Mouse (Mus musculus) forebrain, embryonic 10.5 days (tissue): Measurements from ENCODE around the gene Ugt1a7c. TPM values are rescaled to one million over a fixed set of nuclear protein-coding genes. Genes with fewer than 3 reads are reported as not detected.
"Not testable (repeated sequence)": the region's sequence is repeated elsewhere in the genome, so short reads cannot be mapped to it uniquely, and the experiment has no call there.

ENCODE experiments used
- DNase-seq: peaks from one replicate; pipeline ENCODE4 v3.0.0-alpha.2; 2017; ENCODE audit warnings: low spot score; ENCODE audit errors: extremely low spot score
- H3K27ac ChIP-seq: fragments of 300-500 bp; sonication (generic); 2 replicates; pipeline ENCODE4 v1.5.1; 2016; ENCODE audit warnings: mild to moderate bottlenecking
- H3K27me3 ChIP-seq: fragments of 300-500 bp; sonication (generic); 2 replicates; pipeline ENCODE4 v1.6.1; 2016; ENCODE audit warnings: mild to moderate bottlenecking; ENCODE audit not compliant: poor library complexity, severe bottlenecking
- H3K36me3 ChIP-seq: fragments of 300-500 bp; sonication (generic); replicated peaks from 2 replicates; pipeline ENCODE4 v1.6.1; 2016; ENCODE audit warnings: mild to moderate bottlenecking, moderate library complexity
- H3K4me1 ChIP-seq: fragments of 300-500 bp; sonication (generic); 2 replicates; pipeline ENCODE4 v1.6.1; 2016
- H3K4me3 ChIP-seq: fragments of 300-500 bp; sonication (generic); 2 replicates; pipeline ENCODE4 v1.5.1; 2016; ENCODE audit warnings: mild to moderate bottlenecking, moderate library complexity
- H3K9me3 ChIP-seq: fragments of 300-500 bp; sonication (generic); 2 replicates; pipeline ENCODE4 v1.6.1; 2016; ENCODE audit warnings: mild to moderate bottlenecking, moderate library complexity
- WGBS: fragments of 180-500 bp; shearing (Covaris S2); methylation state at CpG from one replicate; pipeline ENCODE4 v1.1.7; 2016; 5-methylcytosine and 5-hydroxymethylcytosine counted together
- polyA plus RNA-seq: library from polyadenylated mRNA; unstranded; fragments of >200 nt; fragmentation: Nextera tagmentation; extraction: Ambion mirVana; gene quantifications from 2 replicates; pipeline ENCODE4 v1.2.1, GENCODE M21; 2016

Gene Ugt1a7c
- polyA plus RNA-seq: 0.32 and 0.34 TPM in 2 replicates

- WGBS: 73% methylated on average over 10 of the region's 10 CpGs
- Histone ChIP-seq H3K4me3 (no peak within 1 kb of the TSS), H3K4me1 (peaks cover 3% of the 10 kb centered on the region; the same call in 1 of the 2 replicates), H3K27ac (peak within 1 kb of the TSS; percentile 53; the same call in 1 of the 2 replicates), H3K9me3 (no peaks in the 10 kb centered on the region), H3K27me3 (no peaks in the 10 kb centered on the region), H3K36me3 (no peaks in the 10 kb centered on the region)
- no peak for DNase-seq
Measured at GRCm38 (mm10) chr1:88094941-88095492, at the start of gene Ugt1a7c. Gene Ugt1a7c, plus strand, starts transcription at chr1:88095062.

GRCm38 (mm10) chr1:88047408-88047807 is 47.5 kb upstream of the Ugt1a7c start:
- WGBS: 87% methylated on average over 2 of the region's 2 CpGs
- DNase-seq, H3K9me3 ChIP-seq, H3K27ac ChIP-seq, H3K4me3 ChIP-seq, H3K27me3 ChIP-seq, H3K4me1 ChIP-seq, H3K36me3 ChIP-seq: not testable (repeated sequence)

- Histone ChIP-seq H3K4me3 (no peak within 1 kb of the TSS), H3K9me3 (no peaks in the 10 kb centered on the region), H3K27me3 (no peaks in the 10 kb centered on the region), H3K4me1 (no peaks in the 10 kb centered on the region), H3K36me3 (no peaks in the 10 kb centered on the region), H3K27ac (no peak within 1 kb of the TSS)
- no peak for DNase-seq
- 94% methylated on average over 1 of the region's 1 CpGs for WGBS
Measured at GRCm38 (mm10) chr1:88055088-88055487, 39.8 kb upstream of the Ugt1a7c start, which contains the start of gene Ugt1a10. Gene Ugt1a10, plus strand, starts transcription at chr1:88055388.

- H3K9me3 ChIP-seq, DNase-seq, H3K4me3 ChIP-seq, H3K36me3 ChIP-seq, H3K27me3 ChIP-seq, H3K4me1 ChIP-seq, H3K27ac ChIP-seq: not testable (repeated sequence)
- WGBS: 28% methylated on average over 2 of the region's 2 CpGs
Measured at GRCm38 (mm10) chr1:88066472-88067102, 28.3 kb upstream of the Ugt1a7c start.

GRCm38 (mm10) chr1:88070495-88070894 is 24.4 kb upstream of the Ugt1a7c start, which contains the start of gene Ugt1a9:
Gene Ugt1a9, plus strand, starts transcription at chr1:88070800.
- Histone ChIP-seq H3K9me3 (no peaks in the 10 kb centered on the region), H3K27ac (no peak within 1 kb of the TSS), H3K4me3 (no peak within 1 kb of the TSS), H3K27me3 (no peaks in the 10 kb centered on the region), H3K4me1 (peaks cover 5% of the 10 kb centered on the region; the same call in 1 of the 2 replicates), H3K36me3 (no peaks in the 10 kb centered on the region)
- no peak for DNase-seq
- 86% methylated on average over 2 of the region's 2 CpGs for WGBS

- Histone ChIP-seq H3K4me1 (peaks cover 5% of the 10 kb centered on the region; the same call in 1 of the 2 replicates), H3K27ac (no peak overlapping the region), H3K9me3 (no peaks in the 10 kb centered on the region), H3K27me3 (no peaks in the 10 kb centered on the region), H3K4me3 (no peak overlapping the region), H3K36me3 (no peaks in the 10 kb centered on the region)
- no peak for DNase-seq
- 89% methylated on average over 4 of the region's 4 CpGs for WGBS
Measured at GRCm38 (mm10) chr1:88070902-88071301, 24.0 kb upstream of the Ugt1a7c start.

GRCm38 (mm10) chr1:88074471-88074870 is 20.4 kb upstream of the Ugt1a7c start:
- Histone ChIP-seq H3K4me3 (no peak overlapping the region), H3K27me3 (no peaks in the 10 kb centered on the region), H3K4me1 (peaks cover 3% of the 10 kb centered on the region; the same call in 1 of the 2 replicates), H3K36me3 (no peaks in the 10 kb centered on the region), H3K27ac (no peak overlapping the region), H3K9me3 (no peaks in the 10 kb centered on the region)
- DNase-seq: no peak
- 92% methylated on average over 2 of the region's 2 CpGs for WGBS

GRCm38 (mm10) chr1:88077128-88077527 is 17.7 kb upstream of the Ugt1a7c start:
- H3K27ac ChIP-seq: no peak overlapping the region
- DNase-seq: no peak
- no peaks in the 10 kb centered on the region for H3K4me1 ChIP-seq
- H3K9me3 ChIP-seq: no peaks in the 10 kb centered on the region
- no peaks in the 10 kb centered on the region for H3K36me3 ChIP-seq
- 94% methylated on average over 1 of the region's 1 CpGs for WGBS
- H3K4me3 ChIP-seq: no peak overlapping the region
- H3K27me3 ChIP-seq: no peaks in the 10 kb centered on the region

- 85% methylated on average over 1 of the region's 1 CpGs for WGBS
- no peak overlapping the region for H3K4me3 ChIP-seq
- no peak overlapping the region for H3K27ac ChIP-seq
- no peaks in the 10 kb centered on the region for H3K9me3 ChIP-seq
- no peak for DNase-seq
- H3K36me3 ChIP-seq: no peaks in the 10 kb centered on the region
- no peaks in the 10 kb centered on the region for H3K27me3 ChIP-seq
- no peaks in the 10 kb centered on the region for H3K4me1 ChIP-seq
Measured at GRCm38 (mm10) chr1:88081670-88082069, 13.2 kb upstream of the Ugt1a7c start.

- 77% methylated on average over 1 of the region's 1 CpGs for WGBS
- no peaks in the 10 kb centered on the region for H3K27me3 ChIP-seq
- no peaks in the 10 kb centered on the region for H3K4me1 ChIP-seq
- H3K36me3 ChIP-seq: no peaks in the 10 kb centered on the region
- H3K27ac ChIP-seq: no peak overlapping the region
- no peaks in the 10 kb centered on the region for H3K9me3 ChIP-seq
- DNase-seq: no peak
- no peak overlapping the region for H3K4me3 ChIP-seq
Measured at GRCm38 (mm10) chr1:88086125-88086524, 8.7 kb upstream of the Ugt1a7c start.

GRCm38 (mm10) chr1:88087513-88087912 is 7.3 kb upstream of the Ugt1a7c start, which contains the start of gene Ugt1a8:
Gene Ugt1a8, plus strand, starts transcription at chr1:88087813.
- Histone ChIP-seq H3K4me1 (no peaks in the 10 kb centered on the region), H3K4me3 (no peak within 1 kb of the TSS), H3K36me3 (no peaks in the 10 kb centered on the region), H3K27ac (no peak within 1 kb of the TSS), H3K9me3 (no peaks in the 10 kb centered on the region), H3K27me3 (no peaks in the 10 kb centered on the region)
- 80% methylated on average over 3 of the region's 3 CpGs for WGBS
- DNase-seq: no peak

GRCm38 (mm10) chr1:88092341-88092740 is 2.5 kb upstream of the Ugt1a7c start:
- Histone ChIP-seq H3K27ac (no peak overlapping the region), H3K4me3 (no peak overlapping the region), H3K36me3 (no peaks in the 10 kb centered on the region), H3K27me3 (no peaks in the 10 kb centered on the region), H3K4me1 (peaks cover 3% of the 10 kb centered on the region; the same call in 1 of the 2 replicates), H3K9me3 (no peaks in the 10 kb centered on the region)
- DNase-seq: no peak

GRCm38 (mm10) chr1:88094270-88094676 is 589 bp upstream of the Ugt1a7c start:
- 79% methylated on average over 3 of the region's 3 CpGs for WGBS
- not testable (repeated sequence) for H3K4me3 ChIP-seq

More at GRCm38 (mm10) chr1:88094270-88094676, 589 bp upstream of the Ugt1a7c start:
- H3K9me3 ChIP-seq, H3K27ac ChIP-seq, H3K4me1 ChIP-seq, DNase-seq, H3K36me3 ChIP-seq, H3K27me3 ChIP-seq: not testable (repeated sequence)
